Mouse (Mus musculus): ENCODE measurements around the gene Ltn1. TPM values are rescaled to one million over a fixed set of nuclear protein-coding genes. Genes with fewer than 3 reads are reported as not detected.

Gene Ltn1
- 10.7 and 13.2 TPM in 2 replicates for polyA plus RNA-seq (2015; fragmentation: Nextera tagmentation; extraction: Ambion mirVana)

GRCm38 (mm10) chr16:87432033-87432814, at the start of gene Ltn1:
Gene Ltn1 (minus strand): TSS chr16:87432612.

DNA sequence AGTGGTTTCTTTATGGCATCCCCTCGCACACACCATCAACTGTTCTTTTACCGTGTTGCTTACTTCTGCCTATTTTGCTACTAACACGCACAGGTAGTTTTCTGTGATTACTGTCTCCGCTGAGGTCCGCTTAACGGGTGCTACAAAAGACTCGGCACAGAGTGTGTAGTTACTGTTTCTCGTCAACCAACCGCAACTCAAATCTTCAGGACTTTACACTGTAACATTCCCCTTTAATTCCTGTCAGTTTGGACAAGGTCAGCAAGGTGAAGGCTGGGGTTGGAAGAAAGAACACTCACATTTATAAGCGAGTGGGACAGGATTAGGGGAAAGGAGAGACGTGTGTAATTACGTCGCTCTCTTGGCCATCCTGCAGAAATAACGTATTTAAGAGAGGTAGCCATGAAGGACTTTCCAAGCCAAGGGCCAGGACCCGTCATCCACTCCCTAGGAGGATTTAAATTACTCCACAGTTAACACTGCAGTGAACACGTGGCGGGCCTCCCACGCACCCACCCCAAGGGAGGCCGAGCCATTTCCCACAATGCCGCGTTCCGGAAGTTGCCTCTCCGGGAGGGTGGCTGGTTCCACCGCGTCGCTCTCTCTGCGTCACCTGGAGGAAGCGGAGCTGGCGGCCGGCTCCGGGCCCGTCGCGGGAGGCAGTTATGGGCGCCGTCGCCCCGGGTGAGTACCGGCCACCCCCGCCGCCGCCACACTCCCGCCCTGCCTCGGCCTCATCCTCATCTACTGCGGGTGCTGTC, 22.2 kb upstream of the Ltn1 start, which contains the start of gene Usp16:
Usp16 (plus strand) TSS at position 285 of the 761 bp plus-strand sequence.

DNA sequence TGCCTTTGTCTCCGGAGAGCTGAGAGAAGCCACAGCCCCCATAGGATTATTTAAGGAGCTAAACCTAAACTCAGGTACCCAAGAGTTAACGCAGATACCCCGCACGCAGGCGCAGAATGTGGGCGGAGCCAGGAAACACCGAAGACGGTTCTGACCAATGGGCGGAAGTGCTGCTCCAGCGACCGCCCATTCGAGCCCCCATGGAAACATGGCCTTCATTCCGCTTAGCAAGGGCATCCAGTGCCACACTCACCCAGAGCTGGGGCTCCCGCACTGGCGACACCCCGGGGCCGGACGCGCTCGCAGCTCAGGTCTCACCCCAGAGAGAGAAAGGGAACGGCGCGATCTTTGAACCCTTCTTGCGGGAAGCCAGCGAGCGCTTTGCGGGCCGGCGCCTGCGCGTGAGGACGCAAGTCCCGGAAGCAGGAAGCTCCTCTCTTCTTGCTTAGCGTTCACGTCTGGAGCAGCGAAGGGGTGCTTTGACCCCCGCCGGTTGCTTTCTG, 7.8 kb upstream of the Ltn1 start, which contains the start of gene Rwdd2b:
Rwdd2b (minus strand) TSS at position 390 of the 503 bp plus-strand sequence.

DNA sequence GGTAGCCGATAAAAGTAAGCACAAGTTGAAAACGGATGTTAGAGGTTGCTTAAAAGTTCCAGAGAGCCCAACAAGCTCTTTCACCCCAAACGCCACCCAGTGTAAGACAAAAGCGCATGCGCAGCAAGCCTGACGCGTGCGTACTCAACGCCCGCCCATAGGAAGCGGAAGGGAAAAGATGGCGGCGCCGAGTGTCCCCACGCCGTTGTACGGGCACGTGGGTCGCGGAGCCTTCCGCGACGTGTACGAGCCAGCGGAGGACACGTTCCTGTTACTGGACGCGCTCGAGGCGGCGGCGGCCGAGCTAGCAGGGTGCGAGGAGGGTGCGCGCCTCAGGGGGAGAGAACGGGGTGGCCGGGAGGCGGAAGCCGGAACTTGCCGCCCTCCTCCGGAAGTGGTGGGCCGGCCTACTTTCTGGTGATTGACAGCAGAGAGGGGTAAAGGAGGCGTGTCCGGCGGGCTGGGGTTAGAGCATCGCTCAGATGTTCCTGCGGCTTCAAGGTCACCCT, 78.3 kb downstream of the Ltn1 start, which contains the start of gene N6amt1:
N6amt1 (plus strand) TSS at position 111 of the 509 bp plus-strand sequence.

Other genes starting within 250 kb of the Ltn1 start
- 31.0 and 34.7 TPM in 2 replicates for gene N6amt1, start 78.4 kb downstream of the Ltn1 start, polyA plus RNA-seq (2015; fragmentation: Nextera tagmentation; extraction: Ambion mirVana)
- 7.3 and 9.4 TPM in 2 replicates for gene Rwdd2b, start 8.0 kb upstream of the Ltn1 start, polyA plus RNA-seq (2015; fragmentation: Nextera tagmentation; extraction: Ambion mirVana)
- gene Usp16, start 22.1 kb upstream of the Ltn1 start, polyA plus RNA-seq (2015; fragmentation: Nextera tagmentation; extraction: Ambion mirVana), result 36.3 and 43.1 TPM in 2 replicates
- gene Cct8, start 63.3 kb upstream of the Ltn1 start, polyA plus RNA-seq (2015; fragmentation: Nextera tagmentation; extraction: Ambion mirVana), result 172 and 246 TPM in 2 replicates
- gene Map3k7cl, start 120.7 kb upstream of the Ltn1 start, polyA plus RNA-seq (2015; fragmentation: Nextera tagmentation; extraction: Ambion mirVana), result 0.24 and 0.32 TPM in 2 replicates

All from adrenal gland, postnatal 0 days (tissue).